In the genomic region with DNA sequence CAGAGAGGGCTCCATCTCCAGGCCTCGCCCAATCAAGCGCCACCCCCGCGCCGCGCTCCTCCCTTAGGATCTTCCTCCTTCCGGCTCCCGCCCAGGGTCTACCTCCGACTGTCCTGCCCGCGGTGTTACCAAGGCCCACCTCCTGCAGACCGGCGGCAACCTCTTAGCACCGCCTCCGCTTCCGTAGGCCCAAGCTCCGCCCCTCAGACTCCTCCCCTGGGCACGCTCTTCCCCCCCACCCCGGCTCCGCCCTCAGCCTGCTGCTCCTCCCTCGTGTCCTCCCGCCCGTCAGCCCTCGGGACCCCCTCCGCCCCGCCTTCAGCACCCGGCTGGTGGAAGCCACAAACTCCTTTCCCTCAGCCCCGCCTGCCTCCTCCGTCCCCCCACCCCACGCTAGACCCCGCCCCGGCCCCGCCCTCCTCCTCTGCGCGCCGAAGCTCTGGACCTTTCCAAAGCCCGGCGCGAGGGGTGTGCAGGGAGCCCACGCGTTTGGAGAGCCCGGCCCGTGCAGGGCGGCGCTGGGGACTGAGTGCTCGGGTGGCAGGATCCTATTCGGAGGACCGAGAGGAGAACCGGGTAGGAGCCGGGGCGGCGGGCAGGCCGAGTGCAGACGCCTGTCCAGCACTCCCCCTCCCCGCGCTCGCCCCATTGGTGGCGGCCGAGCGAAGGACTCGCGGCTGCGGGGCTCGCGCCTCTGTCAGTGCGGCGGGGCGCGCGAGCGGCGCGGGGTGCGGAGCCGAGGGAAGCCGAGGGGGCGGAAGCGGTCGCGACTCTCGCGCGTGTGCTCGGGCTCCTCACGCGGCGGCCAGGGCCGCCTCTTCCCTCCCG, we compare ENCODE assay signal across 8 mouse cellular contexts. TPM values are rescaled to one million over a fixed set of nuclear protein-coding genes. Genes with fewer than 3 reads are reported as not detected.
DNase-seq lines count a peak whose midpoint lies in the region; ATAC-seq and TF ChIP-seq lines count a peak whose summit lies in the region.

A gene (plus strand): TSS at position 441 of the 828 bp plus-strand sequence.
A gene (plus strand): TSS at position 747 of the 828 bp plus-strand sequence.

- H3K36me3 ChIP-seq in C2C12 (ENCODE audit: control insufficient read depth, insufficient read depth) = peaks cover 9% of the 10 kb centered on the region
- peaks cover 39% of the 10 kb centered on the region for H3K36me3 ChIP-seq in erythroblast, embryonic 14.5 days (ENCODE audit: control insufficient read depth)
- no peaks in the 10 kb centered on the region for H3K36me3 ChIP-seq in heart, embryonic 11.5 days (ENCODE audit: control insufficient read depth, insufficient read depth, low read length)
- no peaks in the 10 kb centered on the region for H3K36me3 ChIP-seq in kidney, embryonic 16.5 days (ENCODE audit: insufficient read depth, low read length)
- H3K36me3 ChIP-seq in liver, adult 2 months (ENCODE audit: control insufficient read depth, insufficient read depth, low read length) = no peaks in the 10 kb centered on the region
- H3K36me3 ChIP-seq in myocyte (ENCODE audit: control insufficient read depth, insufficient read depth) = no peaks in the 10 kb centered on the region
- H3K36me3 ChIP-seq in splenic B cell, adult 2 months (ENCODE audit: control insufficient read depth, insufficient read depth, low read length, poor library complexity, severe bottlenecking) = no peaks in the 10 kb centered on the region

- under 1% methylated on average over 85 of the region's 89 CpGs for WGBS in heart, embryonic 11.5 days (ENCODE audit: insufficient replicate concordance)
- WGBS in kidney, embryonic 16.5 days = 1% methylated on average over 77 of the region's 89 CpGs
- WGBS in liver, adult 2 months = under 1% methylated on average over 71 of the region's 89 CpGs

- TF ChIP-seq POLR2A in brain, embryonic 14.5 days (IDR thresholded peaks at IDR 0.05; ENCODE audit: borderline replicate concordance, extremely low read depth, insufficient read depth, insufficient read length, poor library complexity, severe bottlenecking) = peak; percentile 100
- TF ChIP-seq POLR2A in liver, adult 2 months (IDR thresholded peaks at IDR 0.05; ENCODE audit: extremely low read depth, insufficient read depth, low read length) = peak; percentile 98
- peak; percentile 99 for TF ChIP-seq POLR2A in myocyte (IDR thresholded peaks at IDR 0.05; ENCODE audit: insufficient read length, low read depth)

- peak within 1 kb of the TSS; percentile 93 for H3K4me3 ChIP-seq in C2C12 (ENCODE audit: insufficient read depth, poor library complexity, severe bottlenecking)
- peak within 1 kb of the TSS; percentile 98 for H3K4me3 ChIP-seq in erythroblast, embryonic 14.5 days (replicated peaks)
- peak within 1 kb of the TSS; percentile 83 for H3K4me3 ChIP-seq in heart, embryonic 11.5 days (ENCODE audit: low read depth, low read length)
- peak within 1 kb of the TSS; percentile 99 for H3K4me3 ChIP-seq in kidney, embryonic 16.5 days (ENCODE audit: low read length)
- peak within 1 kb of the TSS; percentile 80 for H3K4me3 ChIP-seq in liver, adult 2 months (ENCODE audit: insufficient read depth, low read depth, low read length)
- peak within 1 kb of the TSS; percentile 92 for H3K4me3 ChIP-seq in myocyte

- H3K27ac ChIP-seq in heart, embryonic 11.5 days (ENCODE audit: low read depth, low read length) = peak within 1 kb of the TSS; percentile 98
- peak within 1 kb of the TSS; percentile 98 for H3K27ac ChIP-seq in kidney, embryonic 16.5 days (ENCODE audit: low read length)
- H3K27ac ChIP-seq in liver, adult 2 months (replicated peaks; ENCODE audit: insufficient read depth, low read depth, low read length) = peak within 1 kb of the TSS; percentile 96

- TF ChIP-seq CTCF in C2C12 (IDR thresholded peaks at IDR 0.05; ENCODE audit: control insufficient read depth, insufficient read depth, insufficient read length) = no peak
- no peak for TF ChIP-seq CTCF in brain, embryonic 14.5 days (IDR thresholded peaks at IDR 0.05; ENCODE audit: borderline replicate concordance, extremely low read depth, insufficient read depth, insufficient read length)
- no peak for TF ChIP-seq CTCF in liver, adult 2 months (IDR thresholded peaks at IDR 0.05; ENCODE audit: low read depth, low read length)

- H3K79me2 ChIP-seq in C2C12 (ENCODE audit: control insufficient read depth, insufficient read depth) = peaks cover 48% of the 10 kb centered on the region
- peaks cover 22% of the 10 kb centered on the region; the same call in 1 of the 2 replicates for H3K79me2 ChIP-seq in liver, adult 2 months (ENCODE audit: control insufficient read depth, insufficient read depth, low read length)
- H3K79me2 ChIP-seq in myocyte (ENCODE audit: control insufficient read depth, insufficient read depth) = peaks cover 42% of the 10 kb centered on the region

- H3K79me3 ChIP-seq in C2C12 (ENCODE audit: low read depth) = peaks cover 45% of the 10 kb centered on the region

- H3K4me2 ChIP-seq in heart, embryonic 11.5 days = peak within 1 kb of the TSS; percentile 68
- H3K4me2 ChIP-seq in kidney, embryonic 16.5 days (replicated peaks; ENCODE audit: low read depth, low read length) = peak within 1 kb of the TSS; percentile 79
- peak within 1 kb of the TSS; percentile 99 for H3K4me2 ChIP-seq in myocyte (ENCODE audit: low read depth)

- H3K27me3 ChIP-seq in C2C12 (ENCODE audit: control insufficient read depth, insufficient read depth, insufficient read length) (no peaks in the 10 kb centered on the region), myocyte (ENCODE audit: control insufficient read depth, insufficient read depth, insufficient read length) (no peaks in the 10 kb centered on the region)
- no peaks in the 10 kb centered on the region for H3K27me3 ChIP-seq in erythroblast, embryonic 14.5 days (ENCODE audit: control insufficient read depth)
- H3K27me3 ChIP-seq in heart, embryonic 11.5 days (ENCODE audit: control insufficient read depth, insufficient read depth, low read length) = no peaks in the 10 kb centered on the region
- H3K27me3 ChIP-seq in kidney, embryonic 16.5 days (ENCODE audit: insufficient read depth, low read length) = no peaks in the 10 kb centered on the region
- no peaks in the 10 kb centered on the region for H3K27me3 ChIP-seq in liver, adult 2 months (ENCODE audit: control insufficient read depth, insufficient read depth, low read length)
- no peaks in the 10 kb centered on the region for H3K27me3 ChIP-seq in splenic B cell, adult 2 months (ENCODE audit: control insufficient read depth, insufficient read depth, low read length, poor library complexity, severe bottlenecking)

- peak; percentile 100 for DNase-seq in brain, embryonic 14.5 days (ENCODE audit: low read depth)
- DNase-seq in liver, adult 2 months (ENCODE audit: extremely low read depth, low read depth, low spot score) = peak; percentile 95
- DNase-seq in splenic B cell, adult 2 months (ENCODE audit: low read depth, low spot score) = peak; percentile 99

- H3K4me1 ChIP-seq in erythroblast, embryonic 14.5 days (ENCODE audit: control insufficient read depth) = peaks cover 80% of the 10 kb centered on the region
- peaks cover 28% of the 10 kb centered on the region for H3K4me1 ChIP-seq in heart, embryonic 11.5 days (ENCODE audit: control insufficient read depth, insufficient read depth, low read length)
- peaks cover 35% of the 10 kb centered on the region for H3K4me1 ChIP-seq in kidney, embryonic 16.5 days (ENCODE audit: insufficient read depth, low read length)
- peaks cover 19% of the 10 kb centered on the region for H3K4me1 ChIP-seq in liver, adult 2 months (ENCODE audit: control insufficient read depth, insufficient read depth, low read length)

- H3ac ChIP-seq in C2C12 (ENCODE audit: control insufficient read depth, insufficient read length, low read depth) = peak within 1 kb of the TSS; percentile 90
- peak within 1 kb of the TSS; percentile 81 for H3ac ChIP-seq in myocyte (ENCODE audit: control insufficient read depth, insufficient read length)

- ATAC-seq in heart, embryonic 11.5 days (replicated peaks; ENCODE audit: insufficient number of reproducible peaks, low FRiP score, low TSS enrichment) = peak; percentile 97
- ATAC-seq in kidney, embryonic 16.5 days (ENCODE audit: low FRiP score, low TSS enrichment) = peak; percentile 98

- peak within 1 kb of the TSS; percentile 99 for H3K9ac ChIP-seq in heart, embryonic 11.5 days (ENCODE audit: low read depth, low read length)
- peak within 1 kb of the TSS; percentile 99 for H3K9ac ChIP-seq in kidney, embryonic 16.5 days (replicated peaks; ENCODE audit: low read length)
- peak within 1 kb of the TSS; percentile 94 for H3K9ac ChIP-seq in liver, adult 2 months (ENCODE audit: low read depth, low read length)

- H3K9me3 ChIP-seq in erythroblast, embryonic 14.5 days (ENCODE audit: control insufficient read depth, low read length) = no peaks in the 10 kb centered on the region
- no peaks in the 10 kb centered on the region for H3K9me3 ChIP-seq in heart, embryonic 11.5 days (replicated peaks; ENCODE audit: control insufficient read depth, low read length)
- no peaks in the 10 kb centered on the region for H3K9me3 ChIP-seq in kidney, embryonic 16.5 days (ENCODE audit: low read length)

TF ChIP-seq in C2C12, 6 proteins besides CTCF, POLR2A, EP300 and RAD21:
- no peak for TF ChIP-seq FOSL1 (IDR thresholded peaks at IDR 0.05; ENCODE audit: insufficient read depth, low read length, poor library complexity, severe bottlenecking)
- TF ChIP-seq MAX (IDR thresholded peaks at IDR 0.05) = peak; percentile 41

TF ChIP-seq in myocyte, 11 proteins besides CTCF, POLR2A, EP300 and RAD21 (continues in another document):
- TF ChIP-seq REST (IDR thresholded peaks at IDR 0.05; ENCODE audit: insufficient read depth, insufficient read length) (peak; percentile 56), E2F4 (IDR thresholded peaks at IDR 0.05; ENCODE audit: insufficient read depth) (peak; percentile 12), POLR2AphosphoS2 (IDR thresholded peaks at IDR 0.05; ENCODE audit: insufficient read length, low read depth) (peak; percentile 98)

RNA-seq across cellular contexts. Expression of the first gene that starts in this region (rescaled TPM):
- 358 TPM for polyA plus RNA-seq in C2C12 (2012; fragmentation: generic; extraction: Trizol)
- polyA plus RNA-seq in brain, embryonic 14.5 days (2012; rRNA removed) = 253 and 290 TPM in 2 replicates
- polyA plus RNA-seq in erythroblast, embryonic 14.5 days (2012) = 135 and 142 TPM in 2 replicates
- 42.9 and 63.5 TPM in 2 replicates for polyA plus RNA-seq in heart, embryonic 11.5 days (2014; fragmentation: Nextera tagmentation; extraction: Ambion mirVana)
- polyA plus RNA-seq in kidney, embryonic 16.5 days (2015; fragmentation: Nextera tagmentation; extraction: Ambion mirVana) = 42.3 and 48.4 TPM in 2 replicates
- total RNA-seq in liver, adult 2 months (2014; rRNA removed) = 57.6 and 61.0 TPM in 2 replicates
- polyA plus RNA-seq in liver, adult 2 months (2012; rRNA removed) = 79.0 and 82.2 TPM in 2 replicates
- 379 TPM for polyA plus RNA-seq in myocyte (2012; fragmentation: generic; extraction: Trizol)

RNA-seq across cellular contexts. Expression of the second gene that starts in this region (rescaled TPM):
- polyA plus RNA-seq in C2C12 (2012; fragmentation: generic; extraction: Trizol) (not detected), myocyte (2012; fragmentation: generic; extraction: Trizol) (not detected)
- polyA plus RNA-seq in brain, embryonic 14.5 days (2012; rRNA removed) = 4.1 and 6.5 TPM in 2 replicates
- polyA plus RNA-seq in erythroblast, embryonic 14.5 days (2012) = not detected in 2 replicates
- 0.34 and 0.49 TPM in 2 replicates for polyA plus RNA-seq in heart, embryonic 11.5 days (2014; fragmentation: Nextera tagmentation; extraction: Ambion mirVana)
- polyA plus RNA-seq in kidney, embryonic 16.5 days (2015; fragmentation: Nextera tagmentation; extraction: Ambion mirVana) = 0.35 TPM in 1 of 2 replicates, not detected in the other
- not detected in 2 replicates for total RNA-seq in liver, adult 2 months (2014; rRNA removed)
- not detected in 2 replicates for polyA plus RNA-seq in liver, adult 2 months (2012; rRNA removed)

Comparison
In these comparisons a context has a peak if more than half of its experiments do, and no peak if none do; other contexts are left out.
1. Peak in every context shown above with its lines: DNase-seq, ATAC-seq, H3K4me3 ChIP-seq and H3K27ac ChIP-seq.